Mouse (Mus musculus): ENCODE data around the gene Gemin5.
"Not testable (repeated sequence)": the region's sequence is repeated elsewhere in the genome, so short reads cannot be mapped to it uniquely, and the experiment has no call there.

Gene Gemin5

DNA sequence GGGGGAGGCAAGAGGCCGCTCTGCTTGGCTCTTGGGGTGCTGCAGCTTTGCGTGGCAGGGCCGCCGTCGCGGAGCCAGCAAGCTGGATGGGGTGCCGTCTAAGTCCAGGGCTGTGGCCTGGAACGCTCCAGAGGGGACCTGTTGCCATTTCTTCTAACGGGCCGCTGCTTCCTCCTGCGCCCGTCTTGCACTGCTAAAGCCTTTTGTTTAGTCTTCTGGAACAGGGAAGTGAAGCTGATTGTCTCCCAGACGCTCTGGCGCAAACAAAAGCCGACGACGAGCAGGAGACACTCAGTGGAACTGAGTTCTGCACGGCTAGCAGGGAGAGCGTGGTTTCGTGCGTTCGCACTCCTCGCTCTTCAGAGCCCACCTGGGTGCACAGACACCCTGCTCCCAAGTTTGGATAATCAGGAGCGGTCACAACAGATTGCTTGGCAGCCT is 64.0 kb downstream of the Gemin5 start:
- DNase-seq: no peak

DNA sequence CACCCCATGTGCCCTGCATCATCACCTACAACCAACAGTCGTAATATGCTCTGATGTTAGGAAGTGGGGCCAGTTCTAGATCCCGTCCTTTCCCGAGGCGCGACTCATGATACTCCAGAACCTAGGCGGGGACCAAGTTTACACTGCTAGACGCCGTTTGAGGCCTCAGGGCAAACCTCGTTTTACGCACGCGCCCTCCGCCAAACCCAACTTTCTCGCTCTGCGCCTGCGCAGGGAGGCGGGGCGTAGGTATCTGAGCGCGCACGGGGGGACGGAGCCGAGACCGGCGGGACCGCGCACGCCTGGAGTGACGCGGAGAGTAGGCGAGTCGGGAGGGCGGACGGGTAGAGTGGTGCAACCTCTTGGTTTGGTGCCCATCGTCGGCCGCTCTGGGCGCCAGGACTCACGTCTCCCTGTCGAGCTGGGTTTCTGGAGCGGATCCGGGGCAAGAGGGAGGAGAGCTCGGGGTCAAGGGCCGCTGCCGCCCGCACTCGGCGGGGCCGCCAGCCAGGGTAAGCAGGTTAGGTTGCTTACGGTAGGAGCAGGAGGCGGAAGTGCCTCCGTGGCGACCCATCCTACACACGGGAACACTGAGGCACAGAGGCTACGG is 64.5 kb downstream of the Gemin5 start, which contains the start of gene Cnot8:
Gene Cnot8, plus strand, starts transcription at position 457 of the 610 bp plus-strand sequence.
- DNase-seq: peak; percentile 98

DNA sequence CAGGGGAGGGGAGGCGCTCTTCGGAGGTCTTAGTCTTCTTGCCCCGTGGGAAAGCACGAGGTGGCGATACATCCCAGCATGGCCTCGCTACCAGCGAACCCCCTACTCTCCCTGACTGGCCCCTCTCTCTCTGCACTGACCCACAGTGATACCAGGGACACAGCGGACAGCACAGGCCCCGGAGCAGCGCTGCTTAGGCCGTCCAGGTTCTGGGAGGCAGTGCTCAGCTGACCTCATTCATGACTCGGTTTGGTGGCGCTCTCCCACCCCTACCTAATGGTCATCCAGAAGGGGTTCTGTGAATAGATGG is 65.0 kb downstream of the Gemin5 start:
- no peak for DNase-seq

DNA sequence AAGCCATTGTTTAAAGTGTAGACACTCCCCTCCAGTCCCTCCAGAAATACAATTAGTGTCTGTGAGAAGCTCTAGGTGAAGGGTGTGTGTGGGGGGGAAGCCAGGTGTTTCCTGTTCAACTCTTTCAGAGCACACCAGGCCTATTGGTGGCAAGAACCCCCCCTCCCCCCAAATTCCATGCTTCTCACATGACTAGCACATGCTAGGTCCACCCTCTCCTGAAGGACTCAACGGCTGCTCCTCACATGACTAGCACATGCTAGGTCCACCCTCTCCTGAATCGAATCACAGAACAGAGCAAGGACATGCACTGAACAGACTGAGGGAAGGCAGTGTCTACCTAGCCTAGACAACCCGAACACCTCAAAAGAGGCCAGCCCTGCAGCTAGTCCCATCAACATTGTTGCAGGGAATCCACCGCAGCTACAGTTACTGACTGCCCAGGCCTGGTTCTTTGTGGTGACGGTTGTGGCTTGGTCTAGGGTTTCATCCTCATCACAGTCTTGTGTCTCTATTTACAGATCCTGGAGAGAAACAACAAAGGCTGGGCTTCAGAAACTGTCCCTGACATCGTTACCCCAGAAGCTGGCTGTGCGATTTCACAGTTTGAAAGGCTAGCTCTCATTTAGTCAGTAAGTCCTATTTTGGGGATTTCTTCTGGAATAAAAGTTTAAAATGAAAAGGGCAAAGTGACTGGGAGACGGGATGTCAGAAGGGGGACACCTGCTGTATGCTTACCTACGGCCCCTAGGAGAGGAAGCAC is 65.6 kb downstream of the Gemin5 start:
- DNase-seq: no peak

DNA sequence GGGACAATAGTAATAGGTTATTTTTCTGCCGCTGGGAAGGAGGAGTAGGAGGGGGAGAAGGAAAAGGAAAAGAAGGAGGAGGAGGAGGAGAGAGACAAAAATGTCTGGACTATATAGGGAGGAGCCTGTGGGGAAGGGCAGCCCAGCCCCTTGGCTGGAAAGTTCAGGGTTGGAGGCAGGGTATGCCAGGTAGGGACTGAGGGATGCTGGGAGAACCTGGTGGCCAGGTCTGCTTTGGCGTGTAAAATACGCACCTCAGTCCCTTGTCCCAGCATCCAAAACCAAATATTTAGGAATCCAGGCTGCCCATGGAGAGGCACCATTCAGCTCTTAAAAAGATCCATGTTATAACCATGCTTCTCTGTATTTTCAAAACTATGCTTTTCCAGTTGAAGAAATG is 66.2 kb downstream of the Gemin5 start:
- no peak for DNase-seq

DNA sequence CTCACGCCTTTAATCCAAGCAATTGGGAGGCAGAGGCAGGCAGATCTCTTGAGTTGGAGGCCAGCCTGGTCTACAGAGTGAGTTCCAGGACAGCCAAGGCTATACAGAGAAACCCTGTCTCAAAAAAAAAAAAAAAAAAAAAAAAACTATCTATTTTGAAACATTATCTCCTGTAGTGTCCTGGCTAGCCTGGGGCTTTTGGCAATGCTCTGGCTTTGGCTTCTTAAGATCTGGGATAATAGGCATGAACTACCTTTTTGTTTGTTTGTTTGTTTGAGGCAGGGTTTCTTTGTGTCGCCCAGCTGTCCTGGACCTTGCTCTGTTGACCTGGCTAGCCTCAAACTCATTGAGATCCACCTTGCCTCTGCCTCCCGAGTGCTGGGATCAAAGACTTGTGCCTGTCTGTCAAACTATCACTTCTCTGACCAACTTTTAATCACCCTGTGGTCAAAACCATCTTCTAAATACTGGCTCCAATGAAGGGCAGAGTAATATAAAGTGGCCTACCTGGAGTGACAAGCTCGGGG is 67.1 kb downstream of the Gemin5 start:
- no peak for DNase-seq

DNA sequence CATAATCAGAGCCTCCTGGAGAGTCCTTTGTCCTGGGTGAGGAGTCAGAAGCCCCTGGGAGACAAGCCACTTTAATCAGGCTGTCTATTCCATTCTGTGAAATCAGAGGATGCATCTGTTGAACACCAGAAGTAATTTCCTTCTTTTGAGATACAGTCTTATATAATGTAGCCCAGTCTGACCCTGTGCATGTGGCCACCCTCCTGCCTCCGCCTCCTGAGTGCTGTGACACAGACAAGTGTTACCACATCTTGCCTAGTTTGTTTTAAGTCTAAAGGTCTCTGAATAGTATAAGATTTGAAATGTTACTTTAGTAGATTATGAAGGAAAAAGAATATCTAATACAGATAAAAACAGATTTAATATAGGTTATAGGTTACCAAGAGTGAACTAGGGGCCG is 68.3 kb downstream of the Gemin5 start:
- DNase-seq: no peak

DNA sequence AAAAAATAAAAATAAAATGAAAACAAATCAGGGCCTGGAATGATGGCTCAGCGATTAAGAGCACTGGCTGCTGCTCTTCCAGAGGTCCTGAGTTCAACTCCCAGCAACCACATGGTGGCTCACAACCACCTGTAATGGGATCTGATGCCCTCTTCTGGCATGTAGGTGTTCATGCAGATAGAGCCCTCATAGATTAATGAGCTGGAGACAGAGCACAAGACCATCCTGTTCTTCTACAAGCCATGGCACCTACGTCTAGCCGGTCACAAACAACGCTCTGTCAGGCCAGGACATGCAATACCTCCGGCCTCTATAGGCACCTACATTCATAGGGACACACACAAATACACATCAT is 70.0 kb downstream of the Gemin5 start:
- DNase-seq: not testable (repeated sequence)

DNA sequence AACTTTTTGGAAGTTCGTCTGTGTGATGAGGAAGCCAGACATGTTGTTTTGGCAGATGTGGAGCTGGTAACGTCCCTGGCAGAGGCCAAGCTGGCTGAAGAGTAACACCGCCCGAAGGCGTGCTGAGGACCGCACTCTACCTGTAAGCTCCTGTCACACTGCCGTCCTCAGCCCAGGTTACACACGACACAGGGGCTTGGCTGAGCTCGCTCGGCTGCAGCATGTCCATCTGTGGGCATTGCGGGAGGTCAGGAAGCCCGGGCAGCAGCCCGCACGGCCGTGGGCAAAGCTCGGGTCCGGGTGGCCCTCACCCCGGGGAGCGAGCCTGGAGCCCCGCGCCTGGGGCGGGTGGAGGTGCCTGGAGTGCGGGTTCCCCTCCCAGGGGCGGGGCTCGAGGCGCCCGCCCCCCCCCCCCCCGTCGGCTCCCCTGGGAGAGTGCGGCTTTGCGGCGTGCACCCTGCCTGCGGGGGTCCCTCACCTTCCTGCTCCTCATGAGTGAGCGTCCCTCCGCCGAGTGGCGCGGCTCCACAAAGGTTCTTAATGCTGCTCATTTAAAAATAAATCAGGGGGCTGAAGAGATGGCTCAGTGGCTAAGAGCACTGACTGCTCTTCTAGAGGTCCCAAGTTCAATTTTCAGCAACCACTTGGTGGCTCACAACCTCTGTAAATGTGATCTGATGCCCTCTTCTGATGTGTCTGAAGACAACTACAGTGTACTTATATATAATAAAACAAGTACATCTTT is 70.5 kb downstream of the Gemin5 start:
- DNase-seq: no peak

DNA sequence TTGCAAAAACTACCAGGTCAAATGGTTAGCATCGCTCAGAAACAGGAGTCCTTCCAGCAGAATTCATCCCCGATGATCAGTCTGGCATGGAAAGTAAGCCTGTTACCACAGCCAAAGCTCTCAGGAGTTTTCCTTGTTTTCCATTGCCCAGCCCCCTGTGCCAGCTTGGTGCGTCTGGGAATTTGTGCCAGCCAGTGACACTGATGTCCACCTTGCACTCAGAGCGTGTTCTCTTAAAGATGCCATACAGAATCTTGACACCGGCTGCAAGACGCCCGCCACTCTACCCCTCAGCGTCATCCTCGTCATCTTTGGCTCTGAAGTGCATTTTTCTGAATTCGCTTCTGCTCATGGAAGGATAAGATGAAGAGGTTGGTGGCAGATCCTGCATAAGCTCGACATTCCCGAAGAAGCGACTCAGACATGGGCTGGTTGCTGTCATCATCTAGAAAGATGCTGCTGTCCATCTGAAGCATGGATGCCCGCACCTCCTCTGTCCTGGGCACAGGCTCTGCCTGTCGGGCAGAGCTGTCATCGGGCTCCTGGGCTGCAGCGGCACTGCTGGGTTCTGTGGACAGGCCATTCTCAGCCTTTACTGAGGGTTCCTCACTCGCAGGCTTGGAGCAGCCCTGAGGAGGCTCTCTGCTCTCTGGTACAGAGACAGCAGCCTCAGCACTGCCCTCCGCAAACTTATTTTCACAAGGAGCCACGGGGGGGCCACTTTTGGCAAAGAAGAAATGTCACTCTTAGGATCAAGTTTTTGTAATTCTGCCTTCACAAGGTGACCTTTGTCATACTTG is 71.3 kb downstream of the Gemin5 start:
- DNase-seq: no peak

DNA sequence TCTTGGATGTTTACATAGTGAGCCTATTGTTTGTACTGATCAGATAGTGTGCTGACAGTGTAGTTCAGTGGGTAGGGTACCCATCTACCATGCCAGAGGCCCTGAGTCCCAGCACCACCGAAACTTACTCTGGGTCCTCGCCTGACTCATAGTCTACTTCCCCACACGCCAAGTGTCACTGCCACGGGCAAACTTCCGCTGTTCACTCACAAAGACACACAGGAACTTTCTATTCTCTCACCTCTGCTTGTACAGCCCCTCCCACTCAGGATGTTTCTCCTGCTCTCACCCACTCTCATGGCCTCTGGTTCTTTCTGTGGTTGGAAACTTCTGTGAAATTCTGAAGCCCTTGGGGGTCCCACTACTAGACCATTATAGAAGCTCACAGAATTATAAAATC is 72.2 kb downstream of the Gemin5 start:
- DNase-seq: no peak

DNA sequence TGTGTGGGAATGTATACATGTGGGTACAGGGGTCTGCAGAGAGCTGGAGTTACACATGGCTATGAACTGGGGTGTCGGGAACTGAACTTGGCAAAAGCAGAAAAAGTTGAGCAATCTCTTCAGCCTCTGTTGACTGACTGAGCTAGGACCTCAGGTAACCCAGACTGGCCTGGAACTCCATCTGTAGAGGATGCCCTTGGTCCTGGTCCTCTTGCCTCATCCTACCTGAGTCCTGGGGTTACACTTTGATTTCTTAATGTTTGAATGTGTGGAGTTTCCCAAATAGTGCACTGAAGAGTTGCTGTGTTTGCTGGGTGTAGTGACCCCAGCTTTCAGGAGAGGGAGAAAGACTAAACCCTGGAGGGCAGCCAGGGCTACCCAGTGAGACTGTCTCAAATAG is 72.8 kb downstream of the Gemin5 start:
- no peak for DNase-seq

DNA sequence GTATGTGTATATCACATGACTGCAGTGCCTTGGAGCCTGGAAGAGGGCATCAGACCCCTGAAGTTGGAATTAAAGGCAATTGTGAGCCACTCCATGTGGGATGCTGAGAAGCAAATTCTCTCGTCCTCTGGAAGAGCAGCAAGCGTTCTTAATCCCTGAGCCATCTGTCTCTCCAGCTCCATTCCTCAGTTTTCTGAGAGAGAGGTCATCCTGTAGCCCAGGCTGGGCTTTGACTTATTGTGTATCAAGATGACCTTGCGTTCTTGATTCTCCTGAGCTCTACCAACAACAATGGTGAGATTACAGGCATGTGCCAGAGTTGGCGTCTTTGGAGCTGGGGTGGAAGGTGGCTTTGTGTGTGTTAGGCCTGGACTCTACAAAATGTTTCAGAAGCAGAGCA is 73.6 kb downstream of the Gemin5 start:
- DNase-seq: no peak

DNA sequence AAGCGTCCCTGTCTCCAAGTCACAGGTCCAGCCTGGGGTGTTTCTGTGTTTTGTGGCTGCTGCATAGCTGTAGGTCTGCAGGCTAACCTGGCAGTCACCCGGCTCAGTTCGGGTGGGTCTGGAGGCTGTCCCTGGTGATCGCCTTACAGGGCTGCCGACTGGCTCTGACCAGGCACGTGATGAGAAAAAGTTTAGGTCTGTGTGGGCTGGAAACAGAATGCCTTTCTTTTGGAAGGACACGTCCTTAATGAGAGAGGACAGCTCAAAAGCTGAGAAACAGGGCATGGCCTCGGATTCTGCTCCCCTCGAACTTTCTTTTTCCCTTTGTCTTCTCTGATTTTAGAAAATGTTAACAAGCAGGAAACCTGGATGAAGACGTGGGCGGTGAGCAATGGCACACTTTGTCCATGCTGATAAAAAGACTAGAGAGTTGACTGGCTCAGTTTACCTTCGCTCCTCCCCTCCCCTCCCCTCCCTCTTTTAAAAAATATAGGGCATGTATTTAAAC is 75.3 kb downstream of the Gemin5 start, which contains the start of gene Gm12248:
Gene Gm12248, minus strand, starts transcription at position 114 of the 508 bp plus-strand sequence.
- DNase-seq: no peak

DNA sequence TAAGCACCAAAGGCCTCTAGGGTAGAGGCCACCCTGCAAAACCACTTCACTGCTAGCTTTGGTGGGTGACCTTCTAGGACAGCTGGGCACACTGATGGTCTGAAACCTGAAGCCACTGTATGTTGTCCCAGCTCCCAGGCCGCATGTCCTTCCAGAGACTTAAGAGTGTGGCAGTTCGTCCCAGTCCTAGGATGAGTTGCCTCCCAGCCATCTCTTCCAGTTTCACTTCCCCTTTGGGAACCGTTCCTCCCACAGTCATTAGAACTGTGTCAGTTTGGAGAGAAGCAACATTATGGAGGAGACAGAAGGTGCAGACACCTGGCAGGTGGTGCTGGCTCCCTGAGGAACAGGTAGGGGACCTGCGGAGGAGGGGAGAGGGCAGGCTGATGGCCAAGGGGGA is 75.8 kb downstream of the Gemin5 start:
- no peak for DNase-seq

DNA sequence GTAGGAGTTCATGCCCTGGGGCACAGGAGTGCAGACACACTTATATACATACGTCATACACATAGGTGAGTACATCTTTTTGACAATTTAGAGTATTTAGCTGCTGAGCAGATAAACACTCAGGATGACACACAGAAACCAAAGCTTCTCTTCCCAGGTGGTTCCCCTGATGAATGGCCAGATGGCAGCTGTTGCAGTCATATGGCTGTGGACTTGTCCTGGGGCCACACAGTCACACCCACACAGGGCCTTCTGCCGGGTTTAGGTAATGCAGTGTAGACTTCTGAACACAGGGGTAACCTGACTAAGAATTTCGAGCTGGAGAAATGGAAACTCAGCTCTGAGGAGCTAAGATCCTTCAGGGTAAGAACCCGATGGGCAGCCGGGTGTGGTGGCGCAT is 86.6 kb downstream of the Gemin5 start:
- no peak for DNase-seq

DNA sequence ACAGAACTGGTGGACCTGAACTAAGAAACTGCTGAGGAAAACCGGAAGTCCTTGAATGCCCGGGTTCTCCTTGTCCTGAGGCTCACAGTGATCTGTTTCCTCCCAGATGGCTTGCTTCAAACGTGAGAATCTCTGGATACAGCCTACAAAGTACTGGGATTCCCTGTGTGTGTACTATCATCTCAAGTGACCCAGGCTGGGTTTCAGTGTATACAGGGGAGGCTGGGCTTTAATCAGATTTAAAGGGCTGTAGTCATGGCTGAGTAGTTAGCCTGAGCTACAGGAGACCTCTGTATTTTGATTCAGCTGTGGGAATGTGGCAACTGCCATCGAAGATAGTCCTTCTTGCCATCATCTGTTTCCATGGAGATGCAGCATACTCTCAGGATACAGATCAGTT is 91.1 kb downstream of the Gemin5 start:
- no peak for DNase-seq

DNA sequence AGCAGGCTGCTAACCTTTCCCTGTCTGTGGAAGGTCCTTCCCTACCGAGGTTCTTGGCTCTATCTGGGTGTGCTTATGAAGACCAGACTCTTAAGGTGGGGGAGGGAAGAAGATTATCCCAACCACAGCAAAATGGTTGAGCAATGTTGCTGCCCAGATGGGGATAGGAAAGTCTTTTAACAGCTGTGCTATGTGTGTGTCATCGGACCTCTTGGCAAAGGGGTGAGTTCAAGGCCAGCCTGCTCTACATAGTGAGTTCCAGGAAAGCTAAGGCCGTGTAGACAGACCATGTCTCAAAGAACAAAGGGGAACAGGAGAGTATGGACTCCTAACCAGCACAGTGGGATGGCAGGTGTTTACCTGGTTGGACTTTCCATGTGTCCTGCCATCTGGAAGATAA is 95.4 kb downstream of the Gemin5 start:
- DNase-seq: no peak

Measured in right cerebral cortex, postnatal 4 days (tissue).